Mouse (Mus musculus): ENCODE results near the gene Gnb3.
"Not testable (repeated sequence)": the region's sequence is repeated elsewhere in the genome, so short reads cannot be mapped to it uniquely, and the experiment has no call there.

Gene Gnb3

GRCm38 (mm10) chr6:124858561-124859318 is 18.7 kb upstream of the Gnb3 start:
- ATAC-seq (ENCODE audit: insufficient number of reproducible peaks, low FRiP score, low TSS enrichment), result no peak

GRCm38 (mm10) chr6:124857840-124858530 is 17.9 kb upstream of the Gnb3 start:
- ATAC-seq (ENCODE audit: insufficient number of reproducible peaks, low FRiP score, low TSS enrichment), result no peak

GRCm38 (mm10) chr6:124856916-124857839 is 17.1 kb upstream of the Gnb3 start, which contains the start of gene P3h3:
P3h3 (minus strand) TSS chr6:124857752.
- peak; percentile 63 for ATAC-seq (ENCODE audit: insufficient number of reproducible peaks, low FRiP score, low TSS enrichment)

GRCm38 (mm10) chr6:124856321-124856720 is 16.2 kb upstream of the Gnb3 start:
- ATAC-seq (ENCODE audit: insufficient number of reproducible peaks, low FRiP score, low TSS enrichment), result no peak

- ATAC-seq (ENCODE audit: insufficient number of reproducible peaks, low FRiP score, low TSS enrichment), result no peak
These were observed 14.6 kb upstream of the Gnb3 start for GRCm38 (mm10) chr6:124854647-124855046.

GRCm38 (mm10) chr6:124850535-124850934 is 10.5 kb upstream of the Gnb3 start:
- no peak for ATAC-seq (ENCODE audit: insufficient number of reproducible peaks, low FRiP score, low TSS enrichment)

GRCm38 (mm10) chr6:124847305-124847704 is 7.2 kb upstream of the Gnb3 start:
- peak; percentile 91 for ATAC-seq (ENCODE audit: insufficient number of reproducible peaks, low FRiP score, low TSS enrichment)

- no peak for ATAC-seq (ENCODE audit: insufficient number of reproducible peaks, low FRiP score, low TSS enrichment)
These were observed 270 bp downstream of the Gnb3 start for GRCm38 (mm10) chr6:124839805-124840204.

GRCm38 (mm10) chr6:124836411-124836810 is 3.7 kb downstream of the Gnb3 start:
- no peak for ATAC-seq (ENCODE audit: insufficient number of reproducible peaks, low FRiP score, low TSS enrichment)

GRCm38 (mm10) chr6:124835531-124835930 is 4.5 kb downstream of the Gnb3 start:
- ATAC-seq (ENCODE audit: insufficient number of reproducible peaks, low FRiP score, low TSS enrichment), result no peak

- ATAC-seq (ENCODE audit: insufficient number of reproducible peaks, low FRiP score, low TSS enrichment), result no peak
These were observed 5.5 kb downstream of the Gnb3 start for GRCm38 (mm10) chr6:124834512-124835081.

GRCm38 (mm10) chr6:124831649-124832048 is 8.4 kb downstream of the Gnb3 start:
- no peak for ATAC-seq (ENCODE audit: insufficient number of reproducible peaks, low FRiP score, low TSS enrichment)

GRCm38 (mm10) chr6:124831199-124831598 is 8.9 kb downstream of the Gnb3 start:
- ATAC-seq (ENCODE audit: insufficient number of reproducible peaks, low FRiP score, low TSS enrichment), result not testable (repeated sequence)

- peak; percentile 80 for ATAC-seq (ENCODE audit: insufficient number of reproducible peaks, low FRiP score, low TSS enrichment)
These were observed 10.0 kb downstream of the Gnb3 start for GRCm38 (mm10) chr6:124829799-124830700.

- ATAC-seq (ENCODE audit: insufficient number of reproducible peaks, low FRiP score, low TSS enrichment), result peak; percentile 85
These were observed 10.9 kb downstream of the Gnb3 start, which contains the start of the genes Usp5 and Cdca3 for GRCm38 (mm10) chr6:124828868-124829798. Usp5 (minus strand) TSS chr6:124829484. Cdca3 (plus strand) TSS chr6:124829547.

GRCm38 (mm10) chr6:124828101-124828592 is 11.9 kb downstream of the Gnb3 start:
- no peak for ATAC-seq (ENCODE audit: insufficient number of reproducible peaks, low FRiP score, low TSS enrichment)

- no peak for ATAC-seq (ENCODE audit: insufficient number of reproducible peaks, low FRiP score, low TSS enrichment)
These were observed 18.0 kb downstream of the Gnb3 start for GRCm38 (mm10) chr6:124822049-124822448.

- no peak for ATAC-seq (ENCODE audit: insufficient number of reproducible peaks, low FRiP score, low TSS enrichment)
These were observed 19.2 kb downstream of the Gnb3 start for GRCm38 (mm10) chr6:124820891-124821290.
